Mouse (Mus musculus): ENCODE measurements around the gene Gmds.

DNA sequence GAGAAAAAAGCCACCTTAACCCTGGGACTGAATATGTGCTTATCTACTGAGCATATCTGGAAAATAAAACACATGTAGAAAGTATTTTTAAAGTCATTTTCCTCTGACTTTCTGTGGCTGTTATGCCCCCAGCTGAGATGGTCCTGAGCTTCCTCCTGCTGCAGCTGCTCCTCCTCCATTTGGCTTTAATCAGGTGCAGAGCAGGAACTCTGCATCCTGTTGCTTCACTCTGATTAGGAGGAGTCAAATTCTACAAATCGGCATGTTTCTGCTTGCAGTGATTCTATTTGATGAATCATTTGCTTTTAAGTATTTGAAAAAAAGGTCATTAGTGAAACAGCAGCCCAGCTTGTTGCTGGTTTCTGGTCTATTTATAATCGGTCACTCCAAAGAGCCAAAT lies 177.0 kb downstream of the Gmds start:
- no peak for TF ChIP-seq CTCF (IDR thresholded peaks at IDR 0.05; ENCODE audit: control insufficient read depth, insufficient read depth, insufficient replicate concordance, low read depth, low read length)
- no peak for TF ChIP-seq POLR2A (IDR thresholded peaks at IDR 0.05; ENCODE audit: control insufficient read depth, low read depth, low read length)

Measured in testis, adult 2 months (tissue).